Comparison of ENCODE assay signal across 20 mouse cellular contexts in the genomic region with DNA sequence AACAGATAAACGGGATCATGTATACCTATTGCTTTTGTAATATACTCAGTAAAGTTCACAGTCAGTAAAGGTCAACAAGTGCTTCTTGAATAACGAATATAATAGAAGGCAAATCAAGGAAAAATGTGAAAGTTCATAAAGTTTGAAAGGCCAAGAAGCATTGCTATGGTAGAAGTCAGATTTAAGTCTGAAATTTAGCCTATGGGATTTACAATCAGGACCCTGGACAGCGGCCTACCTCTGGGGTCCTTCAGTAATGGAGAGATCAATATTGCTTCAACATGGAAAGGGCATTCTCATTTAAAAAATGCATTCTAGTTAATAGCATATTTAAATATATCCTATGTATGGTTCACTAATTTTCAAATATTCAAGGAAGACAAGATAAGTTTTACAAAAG. TPM values are rescaled to one million over a fixed set of nuclear protein-coding genes. Genes with fewer than 3 reads are reported as not detected.
DNase-seq lines count a peak whose midpoint lies in the region; ATAC-seq lines count a peak whose summit lies in the region.
"Had no signal": no experiment of that assay in that cellular context is flagged by ENCODE, and none has a peak within 500 bp of the region (broad histone marks: within the 10 kb centered on the region; RNA-seq: fewer than 3 reads in every experiment).

No protein-coding gene starts in this region.

- no peak overlapping the region for H3K27ac ChIP-seq in neural tube, embryonic 15.5 days (replicated peaks)
- H3K27ac ChIP-seq in embryonic facial prominence, embryonic 10.5 days (replicated peaks): no peak overlapping the region
- H3K27ac ChIP-seq: embryonic facial prominence, embryonic 13.5 days; heart, embryonic 10.5 days; neural tube, embryonic 12.5 days; stomach, postnatal 0 days had no signal

- no peaks in the 10 kb centered on the region for H3K4me1 ChIP-seq in neural tube, embryonic 15.5 days
- no peaks in the 10 kb centered on the region for H3K4me1 ChIP-seq in embryonic facial prominence, embryonic 10.5 days
- H3K4me1 ChIP-seq: embryonic facial prominence, embryonic 13.5 days; heart, embryonic 10.5 days; neural tube, embryonic 12.5 days had no signal

- DNase-seq in heart, postnatal 4 days: peak; percentile 4
- no peak for DNase-seq in heart, adult 8-10 months (ENCODE audit: low spot score)
- DNase-seq in neural tube, embryonic 10.5 days (ENCODE audit: extremely low spot score, low spot score): peak; percentile 19
- DNase-seq in embryonic facial prominence, embryonic 10.5 days (ENCODE audit: low spot score): peak; percentile 49
- DNase-seq in spleen, postnatal 36 days (ENCODE audit: low spot score in 2 of 2): no peak
- DNase-seq in layer of hippocampus, adult 9-10 months (ENCODE audit: low spot score): no peak
- DNase-seq in frontal cortex, adult 2 months (ENCODE audit: extremely low spot score in 1 of 2, low spot score in 1 of 2): no peak
- DNase-seq: cerebellum, postnatal 10 days; gastrocnemius, postnatal 25 days; lung, adult 18-20 months; lung, postnatal 4 days; right cerebral cortex, postnatal 25 days had no signal

- no peaks in the 10 kb centered on the region for H3K36me3 ChIP-seq in neural tube, embryonic 15.5 days
- no peaks in the 10 kb centered on the region for H3K36me3 ChIP-seq in embryonic facial prominence, embryonic 10.5 days (replicated peaks)
- H3K36me3 ChIP-seq: embryonic facial prominence, embryonic 13.5 days; heart, embryonic 10.5 days; neural tube, embryonic 12.5 days had no signal

- no peaks in the 10 kb centered on the region for H3K27me3 ChIP-seq in neural tube, embryonic 15.5 days (replicated peaks)
- no peaks in the 10 kb centered on the region for H3K27me3 ChIP-seq in embryonic facial prominence, embryonic 10.5 days (replicated peaks; ENCODE audit: low read depth, poor library complexity, severe bottlenecking)
- H3K27me3 ChIP-seq: embryonic facial prominence, embryonic 13.5 days; neural tube, embryonic 12.5 days had no signal

- H3K9ac ChIP-seq in neural tube, embryonic 15.5 days (replicated peaks): no peak overlapping the region
- H3K9ac ChIP-seq: embryonic facial prominence, embryonic 13.5 days; neural tube, embryonic 12.5 days had no signal

- H3K4me3 ChIP-seq in neural tube, embryonic 15.5 days (replicated peaks): no peak overlapping the region
- H3K4me3 ChIP-seq in embryonic facial prominence, embryonic 10.5 days: no peak overlapping the region
- H3K4me3 ChIP-seq: embryonic facial prominence, embryonic 13.5 days; heart, embryonic 10.5 days; neural tube, embryonic 12.5 days had no signal

- no peak overlapping the region for H3K4me2 ChIP-seq in neural tube, embryonic 15.5 days
- H3K4me2 ChIP-seq: embryonic facial prominence, embryonic 13.5 days; neural tube, embryonic 12.5 days had no signal

- 61% methylated on average over 3 of the region's 3 CpGs for WGBS in neural tube, embryonic 15.5 days
- 59% methylated on average over 3 of the region's 3 CpGs for WGBS in embryonic facial prominence, embryonic 10.5 days

- no peaks in the 10 kb centered on the region for H3K9me3 ChIP-seq in neural tube, embryonic 15.5 days (replicated peaks)
- H3K9me3 ChIP-seq in embryonic facial prominence, embryonic 10.5 days: no peaks in the 10 kb centered on the region
- H3K9me3 ChIP-seq: embryonic facial prominence, embryonic 13.5 days; heart, embryonic 10.5 days; neural tube, embryonic 12.5 days had no signal

- ATAC-seq in neural tube, embryonic 15.5 days (ENCODE audit: low FRiP score): no peak
- ATAC-seq: hindbrain, embryonic 16.5 days; intestine, postnatal 0 days had no signal

RNA-seq across cellular contexts. Expression of a gene that starts 24.1 kb away (rescaled TPM):
- 10 to 100 TPM; 47.6 to 52.9 TPM for total RNA-seq in heart, postnatal 4 days (2021)
- total RNA-seq in heart, adult 8-10 months (2022): 10 to 100 TPM; 62.2 to 72.8 (median 70.7) TPM
- polyA plus RNA-seq in neural tube, embryonic 15.5 days (2015; fragmentation: Nextera tagmentation; extraction: Ambion mirVana): 4.9 and 6.8 TPM in 2 replicates
- polyA plus RNA-seq in embryonic facial prominence, embryonic 10.5 days (2016; fragmentation: Nextera tagmentation; extraction: Ambion mirVana): 4.5 and 5.8 TPM in 2 replicates
- 3.4 and 3.8 TPM in 2 replicates for polyA plus RNA-seq in frontal cortex, adult 2 months (2012; rRNA removed)
- polyA plus RNA-seq: liver, adult 2 months had no signal

Comparison
In these comparisons a context has a peak if more than half of its experiments do, and no peak if none do; other contexts are left out.
1. DNase-seq: peak in heart, postnatal 4 days (single experiment), neural tube, embryonic 10.5 days (single experiment) and embryonic facial prominence, embryonic 10.5 days (single experiment); none in heart, adult 8-10 months (single experiment), spleen, postnatal 36 days (0 of 2), layer of hippocampus, adult 9-10 months (single experiment) and frontal cortex, adult 2 months (0 of 2).